Mouse (Mus musculus) hindbrain, embryonic 12.5 days (tissue): ENCODE results near the gene Galk2. TPM values are rescaled to one million over a fixed set of nuclear protein-coding genes. Genes with fewer than 3 reads are reported as not detected.

Experiments used
- ATAC-seq: fragments of 200-750 bp; cut with Nextera tagmentation; 2 replicates; pipeline ENCODE4 v1.8.0; 2017; ENCODE audit warnings: moderate TSS enrichment; ENCODE audit not compliant: low FRiP score
- H3K27ac ChIP-seq: fragments of 300-500 bp; sonication (generic); 2 replicates; pipeline ENCODE4 v1.5.1; 2016; ENCODE audit warnings: mild to moderate bottlenecking
- H3K27me3 ChIP-seq: fragments of 300-500 bp; sonication (generic); 2 replicates; pipeline ENCODE4 v1.6.1; 2016; ENCODE audit warnings: mild to moderate bottlenecking
- H3K36me3 ChIP-seq: fragments of 300-500 bp; sonication (generic); 2 replicates; pipeline ENCODE4 v1.6.1; 2016; ENCODE audit warnings: mild to moderate bottlenecking
- H3K4me1 ChIP-seq: fragments of 300-500 bp; sonication (generic); 2 replicates; pipeline ENCODE4 v1.6.1; 2016
- H3K4me2 ChIP-seq: fragments of 300-500 bp; sonication (generic); replicated peaks from 2 replicates; pipeline ENCODE4 v1.6.1; 2016; ENCODE audit warnings: mild to moderate bottlenecking
- H3K4me3 ChIP-seq: fragments of 300-500 bp; sonication (generic); 2 replicates; pipeline ENCODE4 v1.5.1; 2016; ENCODE audit warnings: mild to moderate bottlenecking
- H3K9ac ChIP-seq: fragments of 300-500 bp; sonication (generic); 2 replicates; pipeline ENCODE4 v1.6.1; 2016; ENCODE audit warnings: mild to moderate bottlenecking, moderate library complexity
- H3K9me3 ChIP-seq: fragments of 300-500 bp; sonication (generic); replicated peaks from 2 replicates; pipeline ENCODE4 v1.6.1; 2016; ENCODE audit warnings: mild to moderate bottlenecking
- WGBS: fragments of 180-500 bp; shearing (Covaris S2); methylation state at CpG from one replicate; pipeline ENCODE4 v1.1.7; 2016; 5-methylcytosine and 5-hydroxymethylcytosine counted together
- polyA plus RNA-seq: library from polyadenylated mRNA; unstranded; fragments of >200 nt; fragmentation: Nextera tagmentation; extraction: Ambion mirVana; gene quantifications from 2 replicates; pipeline ENCODE4 v1.2.1, GENCODE M21; 2016

The Galk2 gene
- polyA plus RNA-seq, 1 experiment from 2014 or later, result 35.2 TPM

- H3K27ac ChIP-seq, result no peak overlapping the region
- H3K9ac ChIP-seq, result no peak overlapping the region
- no peak overlapping the region for H3K4me2 ChIP-seq
- no peak overlapping the region for H3K4me3 ChIP-seq
- H3K36me3 ChIP-seq, result 0 out of 2 replicates have a peak, but pooled peaks cover 7% of the 10 kb centered on the region
- peaks cover 3% of the 10 kb centered on the region; the same call in 1 of the 2 replicates for H3K4me1 ChIP-seq
- 95% methylated on average over 3 of the region's 3 CpGs for WGBS
- H3K9me3 ChIP-seq, result no peaks in the 10 kb centered on the region
- no peaks in the 10 kb centered on the region for H3K27me3 ChIP-seq
- ATAC-seq, result no peak
Observed at GRCm38 (mm10) chr2:125929396-125929795, 70.5 kb downstream of the Galk2 start.

- Histone ChIP-seq H3K4me3 (no peak overlapping the region), H3K27me3 (no peaks in the 10 kb centered on the region), H3K4me2 (no peak overlapping the region), H3K4me1 (peaks cover 3% of the 10 kb centered on the region; the same call in 1 of the 2 replicates), H3K27ac (no peak overlapping the region), H3K36me3 (0 out of 2 replicates have a peak, but pooled peaks cover 7% of the 10 kb centered on the region), H3K9ac (no peak overlapping the region), H3K9me3 (no peaks in the 10 kb centered on the region)
- no peak for ATAC-seq
- WGBS, result 77% methylated on average over 2 of the region's 2 CpGs
Observed at GRCm38 (mm10) chr2:125929872-125930271, 71.0 kb downstream of the Galk2 start.

- no peak for ATAC-seq
- Histone ChIP-seq H3K4me2 (no peak overlapping the region), H3K27me3 (no peaks in the 10 kb centered on the region), H3K9me3 (no peaks in the 10 kb centered on the region), H3K4me1 (peaks cover 3% of the 10 kb centered on the region; the same call in 1 of the 2 replicates), H3K4me3 (no peak overlapping the region), H3K36me3 (0 out of 2 replicates have a peak, but pooled peaks cover 7% of the 10 kb centered on the region), H3K27ac (no peak overlapping the region), H3K9ac (no peak overlapping the region)
- 46% methylated on average over 5 of the region's 5 CpGs for WGBS
Observed at GRCm38 (mm10) chr2:125931193-125931592, 72.3 kb downstream of the Galk2 start.

- Histone ChIP-seq H3K4me3 (no peak overlapping the region), H3K4me2 (no peak overlapping the region), H3K4me1 (peaks cover 3% of the 10 kb centered on the region; the same call in 1 of the 2 replicates), H3K27me3 (no peaks in the 10 kb centered on the region), H3K9ac (no peak overlapping the region), H3K36me3 (0 out of 2 replicates have a peak, but pooled peaks cover 7% of the 10 kb centered on the region), H3K27ac (no peak overlapping the region), H3K9me3 (no peaks in the 10 kb centered on the region)
- no peak for ATAC-seq
Observed at GRCm38 (mm10) chr2:125932734-125933133, 73.8 kb downstream of the Galk2 start.

GRCm38 (mm10) chr2:125933977-125934376 lies 75.1 kb downstream of the Galk2 start:
- 71% methylated on average over 3 of the region's 3 CpGs for WGBS
- H3K27ac ChIP-seq, result no peak overlapping the region
- H3K36me3 ChIP-seq, result 0 out of 2 replicates have a peak, but pooled peaks cover 7% of the 10 kb centered on the region
- no peak overlapping the region for H3K4me2 ChIP-seq
- no peaks in the 10 kb centered on the region for H3K27me3 ChIP-seq
- no peak overlapping the region for H3K9ac ChIP-seq
- peaks cover 3% of the 10 kb centered on the region; the same call in 1 of the 2 replicates for H3K4me1 ChIP-seq
- H3K9me3 ChIP-seq, result no peaks in the 10 kb centered on the region
- no peak overlapping the region for H3K4me3 ChIP-seq
- no peak for ATAC-seq

- Histone ChIP-seq H3K36me3 (0 out of 2 replicates have a peak, but pooled peaks cover 5% of the 10 kb centered on the region), H3K9me3 (no peaks in the 10 kb centered on the region), H3K9ac (no peak overlapping the region), H3K27ac (no peak overlapping the region), H3K27me3 (no peaks in the 10 kb centered on the region), H3K4me3 (no peak overlapping the region), H3K4me1 (peaks cover 1% of the 10 kb centered on the region; the same call in 1 of the 2 replicates), H3K4me2 (no peak overlapping the region)
- no peak for ATAC-seq
- 60% methylated on average over 5 of the region's 5 CpGs for WGBS
Observed at GRCm38 (mm10) chr2:125936396-125936795, 77.5 kb downstream of the Galk2 start.

GRCm38 (mm10) chr2:125938993-125939642 lies 80.2 kb downstream of the Galk2 start:
- Histone ChIP-seq H3K4me3 (no peak overlapping the region), H3K27ac (no peak overlapping the region), H3K4me2 (no peak overlapping the region), H3K9ac (no peak overlapping the region), H3K4me1 (no peaks in the 10 kb centered on the region), H3K36me3 (no peaks in the 10 kb centered on the region), H3K9me3 (no peaks in the 10 kb centered on the region), H3K27me3 (no peaks in the 10 kb centered on the region)
- ATAC-seq, result no peak
- WGBS, result 85% methylated on average over 6 of the region's 6 CpGs

- Histone ChIP-seq H3K27ac (no peak overlapping the region), H3K36me3 (no peaks in the 10 kb centered on the region), H3K4me1 (no peaks in the 10 kb centered on the region), H3K4me3 (no peak overlapping the region), H3K4me2 (no peak overlapping the region), H3K27me3 (no peaks in the 10 kb centered on the region), H3K9ac (no peak overlapping the region), H3K9me3 (no peaks in the 10 kb centered on the region)
- WGBS, result 84% methylated on average over 6 of the region's 6 CpGs
- no peak for ATAC-seq
Observed at GRCm38 (mm10) chr2:125941111-125941785, 82.3 kb downstream of the Galk2 start.

GRCm38 (mm10) chr2:125943301-125943700 lies 84.4 kb downstream of the Galk2 start:
- H3K9ac ChIP-seq, result no peak overlapping the region
- no peaks in the 10 kb centered on the region for H3K9me3 ChIP-seq
- H3K27ac ChIP-seq, result no peak overlapping the region
- WGBS, result 85% methylated on average over 1 of the region's 1 CpGs
- no peaks in the 10 kb centered on the region for H3K27me3 ChIP-seq
- H3K36me3 ChIP-seq, result 0 out of 2 replicates have a peak, but pooled peaks cover 5% of the 10 kb centered on the region
- H3K4me2 ChIP-seq, result no peak overlapping the region
- no peaks in the 10 kb centered on the region for H3K4me1 ChIP-seq
- no peak overlapping the region for H3K4me3 ChIP-seq
- no peak for ATAC-seq

GRCm38 (mm10) chr2:125948195-125948594 lies 89.3 kb downstream of the Galk2 start:
- H3K36me3 ChIP-seq, result peaks cover 13% of the 10 kb centered on the region; the same call in 1 of the 2 replicates
- H3K9ac ChIP-seq, result no peak overlapping the region
- 91% methylated on average over 2 of the region's 2 CpGs for WGBS
- H3K4me2 ChIP-seq, result no peak overlapping the region
- H3K27me3 ChIP-seq, result no peaks in the 10 kb centered on the region
- H3K27ac ChIP-seq, result no peak overlapping the region
- ATAC-seq, result no peak
- no peak overlapping the region for H3K4me3 ChIP-seq
- no peaks in the 10 kb centered on the region for H3K4me1 ChIP-seq
- H3K9me3 ChIP-seq, result no peaks in the 10 kb centered on the region

GRCm38 (mm10) chr2:125968811-125969210 lies 109.9 kb downstream of the Galk2 start:
- Histone ChIP-seq H3K4me3 (no peak overlapping the region), H3K4me1 (no peaks in the 10 kb centered on the region), H3K9ac (no peak overlapping the region), H3K36me3 (no peaks in the 10 kb centered on the region), H3K9me3 (no peaks in the 10 kb centered on the region), H3K4me2 (no peak overlapping the region), H3K27ac (no peak overlapping the region), H3K27me3 (no peaks in the 10 kb centered on the region)
- ATAC-seq, result no peak
- WGBS, result 100% methylated on average over 1 of the region's 1 CpGs

GRCm38 (mm10) chr2:125973207-125973606 lies 114.3 kb downstream of the Galk2 start:
- WGBS, result 57% methylated on average over 6 of the region's 6 CpGs

More at GRCm38 (mm10) chr2:125973207-125973606, 114.3 kb downstream of the Galk2 start:
- Histone ChIP-seq H3K9ac (no peak overlapping the region), H3K4me1 (no peaks in the 10 kb centered on the region), H3K36me3 (peaks cover 5% of the 10 kb centered on the region; the same call in 1 of the 2 replicates), H3K4me3 (no peak overlapping the region), H3K4me2 (no peak overlapping the region), H3K9me3 (no peaks in the 10 kb centered on the region), H3K27me3 (no peaks in the 10 kb centered on the region), H3K27ac (no peak overlapping the region)
- no peak for ATAC-seq
